Mouse (Mus musculus): ENCODE measurements around the gene Kcnab1.

GRCm38 (mm10) chr3:65358841-65359240 lies 249.7 kb downstream of the Kcnab1 start:
- TF ChIP-seq CTCF (IDR thresholded peaks at IDR 0.05) (no peak), EP300 (IDR thresholded peaks at IDR 0.05) (no peak)
